Mouse (Mus musculus) bone marrow macrophage, adult 2 months (primary cell): ENCODE data around the gene Ctf1. TPM values are rescaled to one million over a fixed set of nuclear protein-coding genes. Genes with fewer than 3 reads are reported as not detected.

Source experiments
- H3K27ac ChIP-seq: 2 replicates; pipeline ENCODE4 v1.5.1; 2012; ENCODE audit warnings: low read depth, low read length; ENCODE audit not compliant: insufficient read depth
- H3K4me1 ChIP-seq: 2 replicates; pipeline ENCODE4 v1.6.1; 2012; ENCODE audit warnings: low read length; ENCODE audit not compliant: control insufficient read depth, insufficient read depth
- H3K4me3 ChIP-seq: 2 replicates; pipeline ENCODE4 v1.5.1; 2012; ENCODE audit warnings: mild to moderate bottlenecking, low read length, moderate library complexity; ENCODE audit not compliant: insufficient read depth
- CTCF ChIP-seq: IDR thresholded peaks from 2 replicates; pipeline ENCODE4 v1.5.1; 2012; ENCODE audit warnings: low read depth, mild to moderate bottlenecking, low read length, moderate library complexity
- POLR2A ChIP-seq: IDR thresholded peaks from 2 replicates; pipeline ENCODE4 v1.6.1; 2012; ENCODE audit warnings: mild to moderate bottlenecking, low read depth, low read length, borderline replicate concordance
- polyA plus RNA-seq: library from polyadenylated mRNA; stranded (reverse); fragments of >200 nt; gene quantifications from 2 replicates; pipeline ENCODE4 v1.2.4, GENCODE M21; 2012; ENCODE audit not compliant: missing spikeins, insufficient read depth, insufficient read length

Ctf1 gene
- polyA plus RNA-seq, 1 experiment: not detected

DNA sequence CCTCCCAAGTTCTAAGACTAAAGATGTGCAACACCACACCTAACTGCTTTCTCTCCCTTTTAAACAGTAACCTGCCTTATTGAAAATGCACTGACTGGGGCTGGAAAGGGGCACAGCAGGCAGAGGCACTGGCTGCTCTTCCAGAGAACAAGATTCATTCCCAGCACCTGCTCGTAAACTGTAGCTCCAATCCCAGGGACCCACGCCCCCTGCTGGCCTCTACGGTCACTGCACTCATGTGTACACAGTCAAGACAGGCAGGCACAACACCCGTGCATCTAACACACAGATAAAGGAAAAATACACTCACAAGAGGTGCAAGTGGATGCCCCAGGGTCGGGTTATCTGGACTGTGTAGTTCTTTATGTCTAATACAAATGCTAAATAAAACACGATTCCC lies 35.5 kb upstream of the Ctf1 start:
- Histone ChIP-seq H3K4me1 (no peaks in the 10 kb centered on the region), H3K27ac (no peak overlapping the region), H3K4me3 (no peak overlapping the region)
- TF ChIP-seq CTCF (peak; percentile 86), POLR2A (no peak)

DNA sequence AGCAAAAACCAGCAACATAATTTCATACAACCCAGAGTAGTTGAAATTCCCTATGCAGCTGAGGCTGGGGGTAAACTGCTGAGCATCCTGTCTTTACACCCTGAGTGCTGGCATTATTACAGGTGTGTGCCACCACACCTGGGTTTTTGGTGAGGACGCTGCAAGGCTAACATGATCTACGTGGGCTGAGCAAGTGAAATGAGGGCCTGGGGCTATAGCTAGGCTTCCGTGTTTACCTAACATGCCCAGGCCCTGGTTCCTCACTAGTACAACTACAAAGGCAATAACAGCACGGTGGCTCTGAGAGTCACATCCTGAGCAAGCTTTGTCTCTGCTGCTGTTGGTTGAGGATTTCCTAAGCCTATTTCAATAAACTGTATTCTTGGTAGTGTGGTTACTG lies 34.9 kb upstream of the Ctf1 start:
- H3K4me3 ChIP-seq: no peak overlapping the region
- H3K27ac ChIP-seq: no peak overlapping the region
- H3K4me1 ChIP-seq: no peaks in the 10 kb centered on the region
- TF ChIP-seq CTCF (no peak), POLR2A (no peak)

DNA sequence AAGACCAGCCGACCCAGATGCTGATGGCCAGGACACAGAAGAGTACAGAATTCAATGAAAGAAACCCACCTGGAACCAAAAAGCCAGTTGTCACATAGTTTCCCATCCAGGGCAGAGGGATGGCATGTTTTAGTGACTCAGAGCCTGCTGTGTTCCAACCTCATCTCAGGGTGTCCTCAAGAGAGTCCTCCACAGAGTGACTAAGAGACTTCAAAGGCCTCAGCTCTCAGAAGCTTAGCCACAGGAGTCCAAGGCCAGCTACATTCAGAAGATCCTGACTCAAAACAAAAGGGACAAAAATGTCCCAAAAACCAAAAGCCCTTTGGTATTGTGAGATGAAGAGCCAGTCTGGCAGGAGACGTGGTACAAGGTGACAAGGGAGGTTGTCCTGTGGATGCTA lies 33.7 kb upstream of the Ctf1 start:
- H3K4me3 ChIP-seq: no peak overlapping the region

DNA sequence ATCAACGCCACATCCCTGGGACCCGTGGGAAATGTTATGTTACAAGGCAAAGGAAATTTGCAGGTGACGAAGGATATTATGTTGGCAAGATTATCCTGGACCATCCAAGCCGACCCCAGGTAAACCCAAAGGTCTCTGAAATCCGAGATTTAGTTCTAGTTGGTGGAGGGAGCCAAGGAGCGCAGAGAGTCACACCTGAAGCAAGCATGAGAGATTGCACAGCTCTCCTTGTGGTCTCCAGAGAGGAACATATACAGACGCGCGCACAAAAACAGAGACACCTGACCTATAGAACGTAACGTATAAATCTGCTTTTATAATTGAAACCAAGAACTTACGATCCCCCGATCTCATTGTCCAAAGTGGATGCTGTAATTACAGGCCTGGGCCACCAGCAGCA lies 32.0 kb upstream of the Ctf1 start:
- Histone ChIP-seq H3K4me3 (no peak overlapping the region), H3K4me1 (peaks cover 2% of the 10 kb centered on the region; the same call in 1 of the 2 replicates), H3K27ac (no peak overlapping the region)
- no peak for TF ChIP-seq CTCF
- TF ChIP-seq POLR2A: no peak

More for the DNA sequence above, 33.7 kb upstream of the Ctf1 start:
- TF ChIP-seq POLR2A: no peak
- no peak for TF ChIP-seq CTCF
- Histone ChIP-seq H3K27ac (no peak overlapping the region), H3K4me1 (no peaks in the 10 kb centered on the region)

DNA sequence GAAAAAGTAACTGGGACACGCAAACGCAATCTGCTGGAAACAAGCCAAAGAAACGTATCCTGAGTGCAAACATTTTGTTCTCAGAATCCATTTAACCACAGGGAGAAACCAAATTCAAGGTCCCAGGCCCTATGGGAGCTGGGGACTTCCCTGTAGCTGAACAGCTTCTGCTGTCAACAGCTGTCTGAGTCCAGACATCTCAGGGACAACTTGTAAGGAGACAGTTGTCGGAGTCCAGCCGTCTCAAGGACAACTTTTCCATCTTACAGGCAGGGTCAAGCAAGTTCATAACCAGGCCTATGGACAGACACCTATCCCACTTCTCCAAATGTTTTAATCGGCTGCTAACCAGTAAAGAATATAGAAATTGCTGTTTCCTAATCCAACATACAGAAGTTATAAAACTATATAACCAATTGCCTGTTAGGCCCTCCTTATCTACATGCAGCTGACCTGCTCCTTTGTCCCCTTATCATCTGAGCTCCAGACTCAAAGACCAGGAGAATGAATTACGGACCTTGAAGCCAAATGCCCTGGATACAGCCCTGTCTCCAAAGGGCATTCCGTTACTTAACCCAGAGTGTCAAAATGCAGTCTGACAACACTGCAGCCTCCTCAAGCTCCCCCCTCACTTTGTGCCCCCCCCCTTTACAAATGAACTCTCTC lies 30.5 kb upstream of the Ctf1 start:
- Histone ChIP-seq H3K4me3 (no peak overlapping the region), H3K4me1 (peaks cover 2% of the 10 kb centered on the region; the same call in 1 of the 2 replicates), H3K27ac (no peak overlapping the region)
- TF ChIP-seq POLR2A: no peak
- TF ChIP-seq CTCF: no peak

DNA sequence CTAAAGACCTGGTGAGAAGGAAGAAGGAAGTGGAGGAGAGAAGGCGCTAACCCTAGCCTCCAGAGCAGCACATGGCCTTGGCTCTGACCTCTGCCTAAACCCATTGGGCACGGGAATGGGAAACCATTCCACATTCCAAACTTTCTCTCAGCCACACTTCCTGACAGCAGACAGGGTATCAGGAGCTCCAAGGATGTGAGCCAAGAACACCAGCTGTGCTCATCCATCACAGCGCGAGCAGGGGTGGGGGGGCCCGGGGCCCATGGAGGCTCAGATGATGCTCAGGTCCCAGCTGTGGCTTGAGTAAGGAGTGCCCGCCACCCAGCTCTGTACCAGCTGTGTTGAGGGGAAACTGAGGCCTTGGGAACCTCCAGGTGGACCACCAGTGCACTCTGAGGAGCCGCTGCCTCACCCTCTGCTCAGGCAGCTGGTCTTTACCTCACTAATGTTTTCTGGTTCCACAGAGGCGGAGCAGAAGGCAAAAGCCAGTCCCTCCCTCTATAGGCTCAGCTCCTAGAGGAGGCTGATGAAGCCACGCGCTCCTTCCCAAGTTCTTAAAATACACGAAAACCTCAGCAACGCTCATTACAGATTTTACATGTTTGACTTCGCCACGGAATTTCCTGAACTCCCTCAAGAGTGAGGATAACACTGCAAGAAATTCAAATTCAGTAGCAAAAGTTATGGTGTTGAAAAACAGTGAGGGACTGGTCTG lies 27.1 kb upstream of the Ctf1 start:
- peaks cover 2% of the 10 kb centered on the region; the same call in 1 of the 2 replicates for H3K4me1 ChIP-seq
- TF ChIP-seq CTCF (no peak), POLR2A (no peak)
- H3K27ac ChIP-seq: no peak overlapping the region
- no peak overlapping the region for H3K4me3 ChIP-seq

DNA sequence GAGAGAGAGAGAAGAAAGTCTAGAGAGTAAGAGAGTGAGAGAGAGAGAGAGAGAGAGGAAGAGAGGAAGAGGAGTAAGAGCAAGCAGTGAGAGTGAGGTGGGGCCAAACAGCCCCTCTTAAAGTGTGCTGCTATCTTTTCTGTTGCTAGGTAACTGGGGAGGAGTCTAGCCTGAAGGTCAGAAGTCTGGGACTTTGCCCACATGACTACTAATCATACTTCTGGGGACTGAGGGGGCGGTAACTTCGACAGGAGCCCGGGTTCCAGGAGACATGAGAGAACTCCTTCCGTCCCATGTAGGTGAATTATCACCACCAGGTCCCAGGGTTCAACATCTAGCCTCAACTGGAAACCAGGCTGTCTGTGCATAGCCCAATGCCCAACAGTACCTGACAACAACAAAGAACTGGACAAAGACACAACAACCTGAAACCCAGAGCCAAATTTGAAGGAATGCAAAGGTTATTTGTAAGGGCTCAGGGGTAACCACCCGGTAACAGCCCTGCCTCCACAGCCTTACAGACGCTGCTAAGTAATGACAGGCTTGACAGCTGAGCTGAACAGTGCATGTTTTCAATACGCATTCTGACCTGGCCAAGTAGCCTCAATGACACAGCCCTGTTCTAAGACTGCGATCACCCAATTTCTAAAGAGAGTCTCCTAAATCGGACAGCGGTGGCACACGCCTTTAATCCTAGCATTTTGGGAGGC lies 25.6 kb upstream of the Ctf1 start:
- Histone ChIP-seq H3K27ac (no peak overlapping the region), H3K4me1 (peaks cover 2% of the 10 kb centered on the region; the same call in 1 of the 2 replicates), H3K4me3 (no peak overlapping the region)
- TF ChIP-seq POLR2A (no peak), CTCF (no peak)

DNA sequence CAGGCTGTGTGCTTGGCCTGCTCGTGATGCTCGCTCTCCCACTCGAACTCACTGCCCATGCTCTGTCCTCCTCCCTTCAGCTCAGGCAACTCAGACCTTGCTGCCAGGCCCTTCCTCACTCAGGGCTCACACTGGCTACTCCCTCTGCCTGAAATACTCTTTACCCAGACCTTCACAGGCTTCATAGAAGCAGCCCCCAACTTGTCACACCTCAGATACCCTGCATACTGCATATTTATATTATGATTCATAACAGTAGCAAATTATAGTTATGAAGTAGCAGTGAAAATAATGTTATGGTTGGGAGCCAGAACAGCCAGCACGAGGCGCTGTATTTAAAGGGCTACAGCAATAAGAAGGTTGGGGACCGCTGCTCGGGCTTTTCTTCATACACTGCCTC lies 23.6 kb upstream of the Ctf1 start:
- Histone ChIP-seq H3K27ac (no peak overlapping the region), H3K4me3 (no peak overlapping the region), H3K4me1 (peaks cover 2% of the 10 kb centered on the region; the same call in 1 of the 2 replicates)
- TF ChIP-seq POLR2A (no peak), CTCF (no peak)

DNA sequence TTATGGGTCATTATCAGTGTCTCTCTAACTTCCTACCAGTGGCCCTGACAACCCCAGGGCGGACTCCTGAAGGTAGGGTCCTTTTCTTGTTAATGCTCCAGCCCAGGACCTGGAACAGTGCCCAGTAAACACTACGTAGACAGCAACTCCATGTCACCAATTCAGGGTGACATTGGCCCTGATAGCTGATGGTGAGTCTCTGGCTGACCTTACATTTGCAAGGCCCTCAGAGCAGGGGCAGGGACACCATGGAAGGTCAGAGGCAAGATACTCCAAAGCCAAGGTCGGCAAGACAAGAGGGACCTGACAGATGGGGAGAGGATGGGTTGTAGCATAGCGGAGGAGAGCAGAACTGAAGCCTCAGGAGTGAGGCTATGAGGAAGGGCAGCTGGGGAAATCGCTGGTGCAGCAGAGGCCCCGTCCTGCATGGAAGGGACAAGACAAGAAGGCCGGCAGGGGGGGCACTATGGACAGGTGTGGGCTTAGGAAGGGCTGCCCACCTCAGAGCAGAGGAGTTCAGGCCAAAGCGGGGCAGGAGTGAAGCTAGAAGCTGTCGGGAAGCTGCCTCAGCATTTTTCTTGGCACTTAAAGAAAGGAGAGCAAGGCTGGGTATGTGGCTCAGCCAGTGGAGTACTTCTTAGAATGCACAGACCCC lies 22.8 kb upstream of the Ctf1 start:
- no peak for TF ChIP-seq CTCF
- no peak for TF ChIP-seq POLR2A

More for the DNA sequence above, 22.8 kb upstream of the Ctf1 start:
- Histone ChIP-seq H3K4me1 (peaks cover 2% of the 10 kb centered on the region; the same call in 1 of the 2 replicates), H3K27ac (no peak overlapping the region), H3K4me3 (no peak overlapping the region)
